Mouse (Mus musculus): ENCODE results near the gene Tns1. TPM values are rescaled to one million over a fixed set of nuclear protein-coding genes. Genes with fewer than 3 reads are reported as not detected.

Tns1 gene
- total and polyA plus RNA-seq, 3 experiments: 0.40 to 3.6 (median 0.89) TPM

GRCm38 (mm10) chr1:73913071-73914005 is 210.9 kb downstream of the Tns1 start:
- in situ Hi-C loops (cut with MboI; ENCODE audit: low pct_ligation_motif_present, low pct_unique_long_range_greater_than_20kb, low sequenced_read_pairs): no loop called here
- no peak overlapping the region for H3K9ac ChIP-seq (ENCODE audit: insufficient read depth, low read depth)
- H3K9me3 ChIP-seq (replicated peaks; ENCODE audit: low read length): no peaks in the 10 kb centered on the region
- no peak overlapping the region for H3K27ac ChIP-seq (ENCODE audit: insufficient read depth, low read depth)
- H3K4me2 ChIP-seq (ENCODE audit: insufficient read depth, low read depth, poor library complexity, severe bottlenecking): no peak overlapping the region
- TF ChIP-seq MAZ (IDR thresholded peaks at IDR 0.05; ENCODE audit: low read depth, low read length) (no peak), NELFE (IDR thresholded peaks at IDR 0.05; ENCODE audit: low read depth, low read length) (no peak), ZNF384 (IDR thresholded peaks at IDR 0.05; ENCODE audit: low read depth, low read length) (no peak), KAT2A (IDR thresholded peaks at IDR 0.05; ENCODE audit: insufficient replicate concordance, low read length) (no peak), RAD21 (IDR thresholded peaks at IDR 0.05; ENCODE audit: low read depth, low read length) (no peak)
- H3K36me3 ChIP-seq (replicated peaks in 1 of 2; ENCODE audit: control insufficient read depth in 1 of 2, insufficient read depth in 1 of 2, low read length in 1 of 2): peaks cover 0 to 12% of the 10 kb centered on the region in 2 experiments
- no peaks in the 10 kb centered on the region for H3K79me2 ChIP-seq (replicated peaks; ENCODE audit: control insufficient read depth, extremely low read depth, insufficient read depth, poor library complexity, severe bottlenecking)
- H3K27me3 ChIP-seq (replicated peaks): no peaks in the 10 kb centered on the region
- dilution Hi-C loops (cut with MboI; ENCODE audit: extremely low pct_ligation_motif_present, extremely low pct_unique_long_range_greater_than_20kb, low sequenced_read_pairs): no loop called here
- no peak for DNase-seq (ENCODE audit: extremely low read depth)
- no peak overlapping the region for H3K4me3 ChIP-seq (replicated peaks in 1 of 3; ENCODE audit: low read depth in 2 of 3, low read length in 2 of 3, poor library complexity in 1 of 3)
- H3K4me1 ChIP-seq (ENCODE audit: control insufficient read depth in 1 of 2, insufficient read depth in 2 of 2): peaks cover 21 to 67% of the 10 kb centered on the region in 2 experiments

GRCm38 (mm10) chr1:73912466-73912865 is 211.8 kb downstream of the Tns1 start:
- Histone ChIP-seq H3K4me1 (ENCODE audit: control insufficient read depth in 1 of 2, insufficient read depth in 2 of 2) (peaks cover 21 to 64% of the 10 kb centered on the region in 2 experiments), H3K4me2 (ENCODE audit: insufficient read depth, low read depth, poor library complexity, severe bottlenecking) (no peak overlapping the region), H3K4me3 (replicated peaks in 1 of 3; ENCODE audit: low read depth in 2 of 3, low read length in 2 of 3, poor library complexity in 1 of 3) (no peak overlapping the region), H3K27ac (ENCODE audit: insufficient read depth, low read depth) (no peak overlapping the region), H3K79me2 (replicated peaks; ENCODE audit: control insufficient read depth, extremely low read depth, insufficient read depth, poor library complexity, severe bottlenecking) (no peaks in the 10 kb centered on the region), H3K9ac (ENCODE audit: insufficient read depth, low read depth) (no peak overlapping the region), H3K27me3 (replicated peaks) (no peaks in the 10 kb centered on the region), H3K36me3 (replicated peaks in 1 of 2; ENCODE audit: control insufficient read depth in 1 of 2, insufficient read depth in 1 of 2, low read length in 1 of 2) (peaks cover 0 to 9% of the 10 kb centered on the region in 2 experiments), H3K9me3 (replicated peaks; ENCODE audit: low read length) (no peaks in the 10 kb centered on the region)
- in situ Hi-C loops (cut with MboI; ENCODE audit: low pct_ligation_motif_present, low pct_unique_long_range_greater_than_20kb, low sequenced_read_pairs): no loop called here
- no peak for TF ChIP-seq E2F4 (IDR thresholded peaks at IDR 0.05; ENCODE audit: insufficient replicate concordance, low read depth, low read length)
- TF ChIP-seq ZC3H11A (IDR thresholded peaks at IDR 0.05; ENCODE audit: low read depth, low read length): no peak
- no peak for TF ChIP-seq POLR2A (IDR thresholded peaks at IDR 0.05; ENCODE audit: low read depth, low read length)
- no peak for TF ChIP-seq USF2 (conservative IDR thresholded peaks at IDR 0.05; ENCODE audit: low read depth, low read length)
- dilution Hi-C loops (cut with MboI; ENCODE audit: extremely low pct_ligation_motif_present, extremely low pct_unique_long_range_greater_than_20kb, low sequenced_read_pairs): no loop called here
- DNase-seq (ENCODE audit: extremely low read depth): no peak

- no peaks in the 10 kb centered on the region for H3K79me2 ChIP-seq (replicated peaks; ENCODE audit: control insufficient read depth, extremely low read depth, insufficient read depth, poor library complexity, severe bottlenecking)
- no peak for TF ChIP-seq MXI1 (IDR thresholded peaks at IDR 0.05; ENCODE audit: low read depth, low read length)
- no peak overlapping the region for H3K4me2 ChIP-seq (ENCODE audit: insufficient read depth, low read depth, poor library complexity, severe bottlenecking)
- no peak overlapping the region for H3K9ac ChIP-seq (ENCODE audit: insufficient read depth, low read depth)
- peaks cover 21 to 61% of the 10 kb centered on the region in 2 experiments for H3K4me1 ChIP-seq (ENCODE audit: control insufficient read depth in 1 of 2, insufficient read depth in 2 of 2)
- H3K9me3 ChIP-seq (replicated peaks; ENCODE audit: low read length): peaks cover 2% of the 10 kb centered on the region
- dilution Hi-C loops (cut with MboI; ENCODE audit: extremely low pct_ligation_motif_present, extremely low pct_unique_long_range_greater_than_20kb, low sequenced_read_pairs) (no loop called here), in situ Hi-C loops (cut with MboI; ENCODE audit: low pct_ligation_motif_present, low pct_unique_long_range_greater_than_20kb, low sequenced_read_pairs) (no loop called here)
- H3K4me3 ChIP-seq (replicated peaks in 1 of 3; ENCODE audit: low read depth in 2 of 3, low read length in 2 of 3, poor library complexity in 1 of 3): no peak overlapping the region
- no peak overlapping the region for H3K27ac ChIP-seq (ENCODE audit: insufficient read depth, low read depth)
- H3K27me3 ChIP-seq (replicated peaks): no peaks in the 10 kb centered on the region
- H3K36me3 ChIP-seq (replicated peaks in 1 of 2; ENCODE audit: control insufficient read depth in 1 of 2, insufficient read depth in 1 of 2, low read length in 1 of 2): peaks cover 0 to 5% of the 10 kb centered on the region in 2 experiments
- no peak for DNase-seq (ENCODE audit: extremely low read depth)
Measured at GRCm38 (mm10) chr1:73911981-73912380, 212.3 kb downstream of the Tns1 start.

All from CH12.LX (cell line).